Mouse (Mus musculus) cerebellum, adult 2 months (tissue): ENCODE results near the gene Slc5a4b.

Experiments
- CTCF ChIP-seq: fragments of 200-500 bp; IDR thresholded peaks from 2 replicates; pipeline ENCODE4 v1.5.1; 2011; ENCODE audit warnings: low read depth, mild to moderate bottlenecking, control low read depth, low read length, moderate library complexity, borderline replicate concordance; ENCODE audit not compliant: insufficient read depth
- POLR2A ChIP-seq: fragments of 200-500 bp; IDR thresholded peaks from 2 replicates; pipeline ENCODE4 v1.6.1; 2011; ENCODE audit warnings: low read length, control low read depth, borderline replicate concordance; ENCODE audit not compliant: insufficient read depth

- TF ChIP-seq CTCF = no peak
- no peak for TF ChIP-seq POLR2A
These were observed at the start of gene Slc5a4b for GRCm38 (mm10) chr10:76110861-76111260.
